In genomic region chr1:13856998-13857397, GRCm38 (mm10) we compare ENCODE assay signal across 25 mouse cellular contexts.
"Had no signal": no experiment of that assay in that cellular context is flagged by ENCODE, and none has a peak within 500 bp of the region (broad histone marks: within the 10 kb centered on the region; RNA-seq: fewer than 3 reads in every experiment).

No protein-coding gene starts in this region.

- DNase-seq: cerebellum, adult 9-10 months; cerebellum, adult 9-11 months; cerebellum, postnatal 10 days; cerebellum, postnatal 14 days; cerebellum, postnatal 25 days; cerebellum, postnatal 36 days; embryo, embryonic 11 days; forebrain, postnatal 0 days; gastrocnemius, adult 2 months; gastrocnemius, postnatal 10 days; gastrocnemius, postnatal 14 days; gastrocnemius, postnatal 25 days; gastrocnemius, postnatal 36 days; heart, adult 11 months; heart, adult 18-20 months; heart, adult 2 months had no signal

- H3K27ac ChIP-seq: embryonic facial prominence, embryonic 10.5 days; embryonic facial prominence, embryonic 12.5 days; embryonic facial prominence, embryonic 13.5 days; embryonic facial prominence, embryonic 15.5 days; forebrain, embryonic 10.5 days; forebrain, embryonic 12.5 days; forebrain, embryonic 13.5 days; forebrain, embryonic 15.5 days; gastrocnemius, adult 2 months; heart, adult 2 months had no signal

- H3K36me3 ChIP-seq: embryonic facial prominence, embryonic 10.5 days; embryonic facial prominence, embryonic 12.5 days; embryonic facial prominence, embryonic 13.5 days; embryonic facial prominence, embryonic 15.5 days; forebrain, embryonic 10.5 days; forebrain, embryonic 12.5 days; forebrain, embryonic 15.5 days had no signal

- H3K4me3 ChIP-seq: embryonic facial prominence, embryonic 10.5 days; embryonic facial prominence, embryonic 12.5 days; embryonic facial prominence, embryonic 13.5 days; embryonic facial prominence, embryonic 15.5 days; erythroblast, embryonic 14.5 days; forebrain, embryonic 10.5 days; forebrain, embryonic 12.5 days; forebrain, embryonic 13.5 days; forebrain, embryonic 15.5 days; gastrocnemius, adult 2 months; heart, adult 2 months had no signal

- H3K27me3 ChIP-seq: embryonic facial prominence, embryonic 12.5 days; embryonic facial prominence, embryonic 13.5 days; embryonic facial prominence, embryonic 15.5 days; forebrain, embryonic 15.5 days had no signal

- H3K4me2 ChIP-seq: embryonic facial prominence, embryonic 12.5 days; embryonic facial prominence, embryonic 13.5 days; embryonic facial prominence, embryonic 15.5 days; forebrain, embryonic 12.5 days; forebrain, embryonic 13.5 days; forebrain, embryonic 15.5 days had no signal
